Mouse (Mus musculus): ENCODE measurements at regions not wholly inside any gene's neighbourhood (a gene's known extent, or its start where the extent isn't known, plus 50 kb on each side); places are given as distances from the start of the nearest gene placed in this dataset.
"Not testable (repeated sequence)": the region's sequence is repeated elsewhere in the genome, so short reads cannot be mapped to it uniquely, and the experiment has no call there.

DNA sequence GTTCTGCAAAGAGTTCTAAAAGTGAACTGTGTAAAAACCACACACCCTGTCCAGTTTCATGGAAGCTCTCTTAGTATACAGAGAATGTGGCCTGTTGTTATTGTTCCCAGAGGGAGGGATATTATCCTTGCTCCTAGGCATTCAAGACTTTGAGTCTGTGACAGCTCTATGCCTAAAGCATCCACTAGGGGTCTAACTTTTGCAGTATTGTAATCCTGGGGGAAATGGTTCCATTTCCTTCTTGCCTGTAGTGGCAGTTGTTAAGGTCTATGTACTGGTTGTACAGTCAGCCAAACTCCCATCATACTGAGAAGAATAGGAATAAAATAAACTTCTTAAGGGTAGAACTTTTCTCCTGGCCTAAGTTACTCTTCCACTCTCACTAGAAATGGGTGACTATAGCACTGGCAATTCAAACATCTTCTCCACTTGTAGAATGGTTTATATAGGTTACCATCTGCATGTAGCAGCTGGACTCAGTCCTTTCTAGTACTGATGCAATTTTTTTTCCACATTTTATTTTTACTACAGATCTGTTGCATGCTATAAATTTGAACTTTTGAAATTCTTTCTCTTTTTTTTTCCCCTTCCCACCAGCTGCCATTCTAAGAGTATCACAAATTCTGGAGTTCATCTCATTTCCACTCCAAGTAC is 51.4 kb upstream of the Dpt start:
- no peak overlapping the region for H3K27ac ChIP-seq (ENCODE audit: low read depth, low read length)
- H3K27me3 ChIP-seq (replicated peaks; ENCODE audit: control insufficient read depth, insufficient read depth, low read length) = no peaks in the 10 kb centered on the region
- no peaks in the 10 kb centered on the region for H3K9me3 ChIP-seq (ENCODE audit: control insufficient read depth)
- no peak overlapping the region for H3K9ac ChIP-seq (ENCODE audit: low read depth, low read length)
- no peak for ATAC-seq
- H3K4me2 ChIP-seq (replicated peaks; ENCODE audit: low read depth) = no peak overlapping the region
- peak; percentile 77 for TF ChIP-seq CTCF (IDR thresholded peaks at IDR 0.05; ENCODE audit: low read depth)
- no peaks in the 10 kb centered on the region for H3K36me3 ChIP-seq (ENCODE audit: control insufficient read depth, insufficient read depth)
- no peak overlapping the region for H3K4me3 ChIP-seq (ENCODE audit: low read depth, low read length)
- no peaks in the 10 kb centered on the region for H3K4me1 ChIP-seq (replicated peaks; ENCODE audit: control insufficient read depth, insufficient read depth, low read length)

DNA sequence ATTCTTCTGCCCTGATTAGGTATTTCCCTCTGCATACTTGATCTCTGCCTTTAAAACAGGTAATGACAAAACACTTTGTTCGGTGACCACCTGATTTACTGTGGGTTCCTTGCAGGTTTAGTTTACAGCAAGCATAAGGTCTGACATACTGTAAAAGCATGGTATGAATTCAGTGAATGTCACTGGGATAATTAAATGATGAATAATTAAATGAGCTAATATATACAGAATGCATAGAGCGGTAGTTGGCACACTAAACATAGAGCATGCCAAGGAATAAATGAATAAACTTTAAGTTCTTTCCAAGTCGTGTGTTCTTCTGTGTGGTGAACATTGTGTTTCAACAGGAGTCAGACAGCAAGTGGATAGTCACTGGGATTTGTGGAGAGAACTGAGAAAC is 51.9 kb upstream of the Dpt start:
- Histone ChIP-seq H3K4me1 (replicated peaks; ENCODE audit: control insufficient read depth, insufficient read depth, low read length) (no peaks in the 10 kb centered on the region), H3K27me3 (replicated peaks; ENCODE audit: control insufficient read depth, insufficient read depth, low read length) (no peaks in the 10 kb centered on the region), H3K27ac (ENCODE audit: low read depth, low read length) (no peak overlapping the region), H3K4me3 (ENCODE audit: low read depth, low read length) (no peak overlapping the region), H3K9me3 (ENCODE audit: control insufficient read depth) (no peaks in the 10 kb centered on the region), H3K9ac (ENCODE audit: low read depth, low read length) (no peak overlapping the region), H3K36me3 (ENCODE audit: control insufficient read depth, insufficient read depth) (no peaks in the 10 kb centered on the region), H3K4me2 (replicated peaks; ENCODE audit: low read depth) (no peak overlapping the region)
- WGBS = 67% methylated on average over 3 of the region's 3 CpGs
- ATAC-seq = no peak
- TF ChIP-seq CTCF (IDR thresholded peaks at IDR 0.05; ENCODE audit: low read depth) = no peak

DNA sequence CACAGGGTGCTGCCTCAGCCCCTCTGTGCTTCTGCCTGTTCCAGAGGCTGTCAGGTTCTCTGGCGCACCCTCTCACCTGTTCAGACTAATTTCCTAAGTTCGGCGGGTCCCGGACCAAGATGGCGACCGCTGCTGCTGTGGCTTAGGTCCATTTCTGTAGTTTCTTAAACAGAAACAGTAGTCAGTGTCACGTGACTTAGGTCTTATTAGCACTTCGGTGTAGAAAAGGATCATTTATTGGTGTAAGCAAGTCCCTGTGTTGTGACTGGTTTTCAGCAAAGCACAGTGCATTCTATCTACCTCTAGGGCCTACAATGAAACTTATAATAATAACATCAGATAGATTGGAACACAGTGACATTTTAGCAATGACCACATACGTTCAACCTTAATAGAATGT is 53.5 kb upstream of the Dpt start:
- not testable (repeated sequence) for H3K27me3 ChIP-seq (replicated peaks; ENCODE audit: control insufficient read depth, insufficient read depth, low read length); H3K27ac ChIP-seq (ENCODE audit: low read depth, low read length); H3K4me1 ChIP-seq (replicated peaks; ENCODE audit: control insufficient read depth, insufficient read depth, low read length); H3K36me3 ChIP-seq (ENCODE audit: control insufficient read depth, insufficient read depth); H3K4me2 ChIP-seq (replicated peaks; ENCODE audit: low read depth); H3K4me3 ChIP-seq (ENCODE audit: low read depth, low read length); H3K9me3 ChIP-seq (ENCODE audit: control insufficient read depth); ATAC-seq; H3K9ac ChIP-seq (ENCODE audit: low read depth, low read length)
- WGBS = 96% methylated on average over 8 of the region's 9 CpGs

DNA sequence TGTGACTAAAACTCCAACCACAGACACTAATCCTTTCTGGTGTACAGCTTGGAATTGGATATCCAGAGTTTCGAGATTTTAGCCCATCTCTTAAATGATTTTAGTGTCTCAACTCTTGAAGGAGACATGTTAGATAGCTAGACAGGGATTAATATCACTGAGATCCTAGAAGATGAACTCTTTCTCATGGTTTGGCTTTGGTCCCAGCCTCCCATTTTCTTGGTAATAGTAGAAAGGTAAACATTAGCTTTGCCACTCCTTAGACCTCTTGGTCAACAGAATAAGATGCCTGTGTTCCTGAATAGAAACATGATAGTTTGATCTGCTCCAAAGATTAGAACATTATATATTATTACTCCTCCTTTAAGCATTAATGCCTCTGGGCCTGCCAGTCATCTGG is 60.8 kb upstream of the Dpt start:
- H3K4me1 ChIP-seq (replicated peaks; ENCODE audit: control insufficient read depth, insufficient read depth, low read length) = no peaks in the 10 kb centered on the region
- H3K9ac ChIP-seq (ENCODE audit: low read depth, low read length) = no peak overlapping the region
- no peak overlapping the region for H3K27ac ChIP-seq (ENCODE audit: low read depth, low read length)
- no peak overlapping the region for H3K4me2 ChIP-seq (replicated peaks; ENCODE audit: low read depth)
- TF ChIP-seq CTCF (IDR thresholded peaks at IDR 0.05; ENCODE audit: low read depth) = no peak
- no peak for ATAC-seq
- no peak overlapping the region for H3K4me3 ChIP-seq (ENCODE audit: low read depth, low read length)
- H3K36me3 ChIP-seq (ENCODE audit: control insufficient read depth, insufficient read depth) = no peaks in the 10 kb centered on the region
- 76% methylated on average over 1 of the region's 1 CpGs for WGBS
- H3K27me3 ChIP-seq (replicated peaks; ENCODE audit: control insufficient read depth, insufficient read depth, low read length) = no peaks in the 10 kb centered on the region
- H3K9me3 ChIP-seq (ENCODE audit: control insufficient read depth) = no peaks in the 10 kb centered on the region

DNA sequence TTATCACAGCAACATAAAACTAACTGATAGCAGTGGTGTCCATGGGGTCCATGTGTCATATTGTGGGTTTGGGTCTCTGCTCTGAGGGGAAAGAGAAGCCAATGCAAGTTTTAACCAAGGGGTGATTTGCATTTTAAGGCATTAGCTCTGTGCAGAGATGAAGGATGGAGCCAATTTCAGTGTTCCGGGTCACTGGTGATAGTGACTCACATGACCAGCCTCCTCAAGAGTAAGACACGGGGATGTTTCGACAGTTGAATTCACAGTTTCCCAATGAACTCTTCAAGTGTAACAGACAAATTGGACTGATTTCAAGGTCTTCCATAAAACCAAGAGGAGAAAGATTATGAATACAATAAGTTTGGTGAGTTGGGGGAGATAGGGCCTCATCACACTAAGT is 62.7 kb upstream of the Dpt start:
- H3K36me3 ChIP-seq (ENCODE audit: control insufficient read depth, insufficient read depth) = no peaks in the 10 kb centered on the region
- H3K9me3 ChIP-seq (ENCODE audit: control insufficient read depth) = no peaks in the 10 kb centered on the region
- no peak overlapping the region for H3K4me3 ChIP-seq (ENCODE audit: low read depth, low read length)
- no peak overlapping the region for H3K27ac ChIP-seq (ENCODE audit: low read depth, low read length)
- TF ChIP-seq CTCF (IDR thresholded peaks at IDR 0.05; ENCODE audit: low read depth) = no peak
- H3K4me2 ChIP-seq (replicated peaks; ENCODE audit: low read depth) = no peak overlapping the region
- WGBS = 77% methylated on average over 3 of the region's 3 CpGs
- no peak for ATAC-seq
- no peaks in the 10 kb centered on the region for H3K27me3 ChIP-seq (replicated peaks; ENCODE audit: control insufficient read depth, insufficient read depth, low read length)
- no peak overlapping the region for H3K9ac ChIP-seq (ENCODE audit: low read depth, low read length)
- H3K4me1 ChIP-seq (replicated peaks; ENCODE audit: control insufficient read depth, insufficient read depth, low read length) = no peaks in the 10 kb centered on the region

DNA sequence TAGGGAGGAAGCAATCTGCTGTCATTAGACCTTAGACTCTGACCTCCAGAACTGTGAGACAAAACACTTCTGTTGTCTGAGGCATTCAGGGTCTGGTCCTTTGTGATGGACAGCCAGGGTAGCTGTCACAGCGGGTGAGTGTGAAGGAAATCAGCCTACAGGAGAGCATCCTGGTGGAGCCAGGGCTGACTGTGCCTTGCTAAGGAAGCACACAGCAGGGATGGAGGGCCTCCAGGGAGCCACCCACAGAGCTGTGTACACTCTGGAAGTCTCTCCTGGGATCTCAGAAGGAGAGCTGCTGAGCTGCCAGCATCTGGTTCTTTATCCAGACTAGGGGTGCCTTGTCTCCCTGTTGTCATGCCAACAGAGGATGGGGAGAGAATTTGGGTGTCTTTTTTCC is 74.4 kb upstream of the Dpt start:
- Histone ChIP-seq H3K4me1 (replicated peaks; ENCODE audit: control insufficient read depth, insufficient read depth, low read length) (no peaks in the 10 kb centered on the region; the same call in 1 of the 2 replicates), H3K27ac (ENCODE audit: low read depth, low read length) (no peak overlapping the region), H3K4me2 (replicated peaks; ENCODE audit: low read depth) (no peak overlapping the region), H3K36me3 (ENCODE audit: control insufficient read depth, insufficient read depth) (no peaks in the 10 kb centered on the region), H3K27me3 (replicated peaks; ENCODE audit: control insufficient read depth, insufficient read depth, low read length) (no peaks in the 10 kb centered on the region), H3K9me3 (ENCODE audit: control insufficient read depth) (no peaks in the 10 kb centered on the region), H3K9ac (ENCODE audit: low read depth, low read length) (no peak overlapping the region), H3K4me3 (ENCODE audit: low read depth, low read length) (no peak overlapping the region)
- 0 out of 2 replicates have a peak, but pooled peaks have one; percentile 43 for ATAC-seq
- no peak for TF ChIP-seq CTCF (IDR thresholded peaks at IDR 0.05; ENCODE audit: low read depth)
- 16% methylated on average over 1 of the region's 1 CpGs for WGBS

DNA sequence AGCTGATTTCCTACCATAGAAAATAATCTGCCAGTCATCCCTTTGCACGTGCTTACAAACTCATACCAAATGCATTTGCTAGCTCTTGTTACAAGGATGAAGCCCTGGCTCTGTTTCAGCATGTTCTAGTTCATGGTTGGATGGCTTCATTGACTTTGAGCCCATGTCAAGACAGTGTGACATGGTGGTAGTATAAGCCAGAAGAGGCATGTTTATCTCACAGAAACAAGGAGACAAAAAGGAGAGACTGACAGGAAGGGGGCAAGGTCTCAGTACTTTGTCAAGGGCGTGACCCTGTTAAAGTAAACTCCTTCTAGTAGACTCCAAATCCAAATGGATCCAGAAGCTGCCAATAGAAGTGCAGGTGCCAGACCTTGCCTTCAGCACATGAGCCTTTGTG is 81.5 kb upstream of the Dpt start:
- no peak for TF ChIP-seq CTCF (IDR thresholded peaks at IDR 0.05; ENCODE audit: low read depth)
- Histone ChIP-seq H3K4me1 (replicated peaks; ENCODE audit: control insufficient read depth, insufficient read depth, low read length) (0 out of 2 replicates have a peak, but pooled peaks cover 2% of the 10 kb centered on the region), H3K36me3 (ENCODE audit: control insufficient read depth, insufficient read depth) (no peaks in the 10 kb centered on the region), H3K27ac (ENCODE audit: low read depth, low read length) (no peak overlapping the region; the same call in 1 of the 2 replicates), H3K4me3 (ENCODE audit: low read depth, low read length) (no peak overlapping the region), H3K4me2 (replicated peaks; ENCODE audit: low read depth) (no peak overlapping the region), H3K27me3 (replicated peaks; ENCODE audit: control insufficient read depth, insufficient read depth, low read length) (no peaks in the 10 kb centered on the region), H3K9ac (ENCODE audit: low read depth, low read length) (no peak overlapping the region), H3K9me3 (ENCODE audit: control insufficient read depth) (no peaks in the 10 kb centered on the region)
- WGBS = 44% methylated on average over 2 of the region's 2 CpGs
- no peak for ATAC-seq
